Mouse (Mus musculus): Measurements from ENCODE around the gene Slco2a1.

- no peak for TF ChIP-seq EP300 (IDR thresholded peaks at IDR 0.05; ENCODE audit: low read length)
- TF ChIP-seq MEF2A (IDR thresholded peaks at IDR 0.05; ENCODE audit: borderline replicate concordance, low read depth, low read length): no peak
- TF ChIP-seq CTCF (conservative IDR thresholded peaks at IDR 0.05 in 1 of 2, IDR thresholded peaks at IDR 0.05 in 1 of 2; ENCODE audit: low read depth in 2 of 2, low read length in 2 of 2): no peak
- no peak for TF ChIP-seq MAX (IDR thresholded peaks at IDR 0.05; ENCODE audit: low read length)
- TF ChIP-seq CHD2 (IDR thresholded peaks at IDR 0.05; ENCODE audit: low read length): no peak
Measured at GRCm38 (mm10) chr9:102985939-102986338, 2.6 kb upstream of the Slco2a1 start.

All from CH12.LX (cell line).